Mouse (Mus musculus) stomach, embryonic 16.5 days (tissue): Measurements from ENCODE around the gene Adcy4. TPM values are rescaled to one million over a fixed set of nuclear protein-coding genes. Genes with fewer than 3 reads are reported as not detected.

ENCODE experiments used
- ATAC-seq: fragments of 200-750 bp; cut with Nextera tagmentation; 2 replicates; pipeline ENCODE4 v1.8.0; 2017; ENCODE audit warnings: moderate number of reproducible peaks, moderate TSS enrichment; ENCODE audit not compliant: insufficient read depth, low FRiP score
- H3K27ac ChIP-seq: fragments of 300-500 bp; sonication (generic); 2 replicates; pipeline ENCODE4 v1.5.1; 2014; ENCODE audit warnings: low read length
- H3K27me3 ChIP-seq: fragments of 300-500 bp; sonication (generic); 2 replicates; pipeline ENCODE4 v1.6.1; 2014; ENCODE audit warnings: low read length, control low read depth, mixed read lengths; ENCODE audit not compliant: control insufficient read depth, insufficient read depth
- H3K36me3 ChIP-seq: fragments of 300-500 bp; sonication (generic); 2 replicates; pipeline ENCODE4 v1.6.1; 2014; ENCODE audit warnings: low read length; ENCODE audit not compliant: control insufficient read depth, insufficient read depth
- H3K4me1 ChIP-seq: fragments of 300-500 bp; sonication (generic); 2 replicates; pipeline ENCODE4 v1.6.1; 2014; ENCODE audit warnings: low read length, control low read depth, mixed read lengths; ENCODE audit not compliant: control insufficient read depth, insufficient read depth
- H3K4me2 ChIP-seq: fragments of 300-500 bp; sonication (generic); 2 replicates; pipeline ENCODE4 v1.6.1; 2014; ENCODE audit warnings: low read depth, low read length, mixed read lengths
- H3K4me3 ChIP-seq: fragments of 300-500 bp; sonication (generic); replicated peaks from 2 replicates; pipeline ENCODE4 v1.5.1; 2014; ENCODE audit warnings: mild to moderate bottlenecking, low read length
- H3K9ac ChIP-seq: fragments of 300-500 bp; sonication (generic); 2 replicates; pipeline ENCODE4 v1.6.1; 2014; ENCODE audit warnings: low read length
- H3K9me3 ChIP-seq: fragments of 300-500 bp; sonication (generic); replicated peaks from 2 replicates; pipeline ENCODE4 v1.6.1; 2016; ENCODE audit warnings: low read length, control low read depth; ENCODE audit not compliant: control insufficient read depth
- WGBS: fragments of 180-500 bp; shearing (Covaris S2); extraction: QIAGEN DNeasy Blood & Tissue Kit; methylation state at CpG from one replicate; pipeline ENCODE4 v1.1.7; 2014; 5-methylcytosine and 5-hydroxymethylcytosine counted together
- polyA plus RNA-seq: library from polyadenylated mRNA; unstranded; fragments of >200 nt; fragmentation: Nextera tagmentation; extraction: Ambion mirVana; gene quantifications from 2 replicates; pipeline ENCODE4 v1.2.1, GENCODE M21; 2015

Adcy4 gene
- polyA plus RNA-seq, 1 experiment from 2014 or later = 8.2 TPM

- H3K36me3 ChIP-seq = no peaks in the 10 kb centered on the region
- H3K9me3 ChIP-seq = no peaks in the 10 kb centered on the region
- peak within 1 kb of the TSS; percentile 90 for H3K27ac ChIP-seq
- H3K4me2 ChIP-seq = peak within 1 kb of the TSS; percentile 87
- under 1% methylated on average over 50 of the region's 50 CpGs for WGBS
- H3K9ac ChIP-seq = peak within 1 kb of the TSS; percentile 92
- H3K27me3 ChIP-seq = no peaks in the 10 kb centered on the region
- peaks cover 4% of the 10 kb centered on the region; the same call in 1 of the 2 replicates for H3K4me1 ChIP-seq
- peak within 1 kb of the TSS; percentile 92 for H3K4me3 ChIP-seq
- ATAC-seq = peak; percentile 95
These were observed 62.0 kb downstream of the Adcy4 start, which contains the start of gene Rabggta for GRCm38 (mm10) chr14:55721700-55722437. TSS of gene Rabggta (minus strand) at chr14:55722263.

GRCm38 (mm10) chr14:55721076-55721475 is 62.8 kb downstream of the Adcy4 start:
- 72% methylated on average over 6 of the region's 6 CpGs for WGBS
- Histone ChIP-seq H3K9ac (peak overlapping the region; percentile 92; the same call in 1 of the 2 replicates), H3K4me1 (peaks cover 4% of the 10 kb centered on the region; the same call in 1 of the 2 replicates), H3K27me3 (no peaks in the 10 kb centered on the region), H3K4me2 (peak overlapping the region; percentile 87), H3K36me3 (no peaks in the 10 kb centered on the region), H3K9me3 (no peaks in the 10 kb centered on the region), H3K4me3 (peak overlapping the region; percentile 92), H3K27ac (peak overlapping the region; percentile 60)
- ATAC-seq = no peak

GRCm38 (mm10) chr14:55720666-55721065 is 63.2 kb downstream of the Adcy4 start:
- Histone ChIP-seq H3K36me3 (no peaks in the 10 kb centered on the region), H3K9ac (no peak overlapping the region; the same call in 1 of the 2 replicates), H3K9me3 (no peaks in the 10 kb centered on the region), H3K4me2 (peak overlapping the region; percentile 87; the same call in 1 of the 2 replicates), H3K27ac (no peak overlapping the region), H3K4me3 (no peak overlapping the region), H3K4me1 (peaks cover 4% of the 10 kb centered on the region; the same call in 1 of the 2 replicates), H3K27me3 (no peaks in the 10 kb centered on the region)
- 89% methylated on average over 12 of the region's 12 CpGs for WGBS
- no peak for ATAC-seq

GRCm38 (mm10) chr14:55719737-55720136 is 64.2 kb downstream of the Adcy4 start:
- no peak overlapping the region for H3K9ac ChIP-seq
- 80% methylated on average over 6 of the region's 6 CpGs for WGBS
- no peaks in the 10 kb centered on the region for H3K36me3 ChIP-seq
- H3K4me1 ChIP-seq = peaks cover 7% of the 10 kb centered on the region
- no peak for ATAC-seq
- no peaks in the 10 kb centered on the region for H3K9me3 ChIP-seq
- H3K4me3 ChIP-seq = no peak overlapping the region
- H3K27me3 ChIP-seq = no peaks in the 10 kb centered on the region
- H3K27ac ChIP-seq = no peak overlapping the region
- no peak overlapping the region for H3K4me2 ChIP-seq

Other genes with a start within 250 kb of the Adcy4 start
- gene Pck2, start 243.8 kb downstream of the Adcy4 start, polyA plus RNA-seq = 50.1 and 54.5 TPM in 2 replicates
- 76.7 and 77.6 TPM in 2 replicates for gene Dcaf11, start 224.1 kb downstream of the Adcy4 start, polyA plus RNA-seq
- 0.89 and 1.2 TPM in 2 replicates for gene A730061H03Rik, start 223.7 kb downstream of the Adcy4 start, polyA plus RNA-seq
- gene Fitm1, start 208.5 kb downstream of the Adcy4 start, polyA plus RNA-seq = 0.64 and 8.1 TPM in 2 replicates
- 149 and 162 TPM in 2 replicates for gene Psme1, start 206.0 kb downstream of the Adcy4 start, polyA plus RNA-seq
- 11.4 and 11.5 TPM in 2 replicates for gene Emc9, start 198.8 kb downstream of the Adcy4 start, polyA plus RNA-seq
- gene Psme2, start 193.0 kb downstream of the Adcy4 start, polyA plus RNA-seq = 203 and 283 TPM in 2 replicates
- gene Rnf31, start 192.4 kb downstream of the Adcy4 start, polyA plus RNA-seq = 18.1 and 19.1 TPM in 2 replicates
- gene Irf9, start 180.5 kb downstream of the Adcy4 start, polyA plus RNA-seq = 10.7 and 12.4 TPM in 2 replicates
- gene Rec8, start 166.1 kb downstream of the Adcy4 start, polyA plus RNA-seq = 10.9 and 13.8 TPM in 2 replicates
- gene Ipo4, start 148.1 kb downstream of the Adcy4 start, polyA plus RNA-seq = 86.3 and 114 TPM in 2 replicates
- 2.0 and 2.5 TPM in 2 replicates for gene Gm49378, start 146.2 kb downstream of the Adcy4 start, polyA plus RNA-seq
- 116 and 123 TPM in 2 replicates for gene Tm9sf1, start 140.3 kb downstream of the Adcy4 start, polyA plus RNA-seq
- 0.50 and 1.1 TPM in 2 replicates for gene Tssk4, start 133.9 kb downstream of the Adcy4 start, polyA plus RNA-seq
- 54.4 and 55.8 TPM in 2 replicates for gene Mdp1, start 123.6 kb downstream of the Adcy4 start, polyA plus RNA-seq
- gene Gmpr2, start 112.2 kb downstream of the Adcy4 start, polyA plus RNA-seq = 58.0 and 63.4 TPM in 2 replicates
- gene Nedd8, start 112.0 kb downstream of the Adcy4 start, polyA plus RNA-seq = 462 and 484 TPM in 2 replicates
- gene Tinf2, start 102.3 kb downstream of the Adcy4 start, polyA plus RNA-seq = 34.4 and 36.3 TPM in 2 replicates
- 53.1 and 72.9 TPM in 2 replicates for gene Tgm1, start 70.2 kb downstream of the Adcy4 start, polyA plus RNA-seq
- gene Rabggta, start 61.8 kb downstream of the Adcy4 start, polyA plus RNA-seq = 36.3 and 37.1 TPM in 2 replicates
- gene Dhrs1, start 38.4 kb downstream of the Adcy4 start, polyA plus RNA-seq = 107 and 125 TPM in 2 replicates
- 23.8 and 28.4 TPM in 2 replicates for gene Nop9, start 38.4 kb downstream of the Adcy4 start, polyA plus RNA-seq
- 14.8 and 15.1 TPM in 2 replicates for gene Cideb, start 25.6 kb downstream of the Adcy4 start, polyA plus RNA-seq
- gene Ltb4r2, start 22.7 kb downstream of the Adcy4 start, polyA plus RNA-seq = 0.71 and 0.81 TPM in 2 replicates
- gene Ltb4r1, start 18.1 kb downstream of the Adcy4 start, polyA plus RNA-seq = 2.4 and 4.8 TPM in 2 replicates
- 32.7 and 34.4 TPM in 2 replicates for gene Ripk3, start 4.8 kb upstream of the Adcy4 start, polyA plus RNA-seq
- 32.9 and 33.9 TPM in 2 replicates for gene Nfatc4, start 39.0 kb upstream of the Adcy4 start, polyA plus RNA-seq
- 18.0 and 19.3 TPM in 2 replicates for gene Nynrin, start 69.9 kb upstream of the Adcy4 start, polyA plus RNA-seq
- 0.45 and 0.66 TPM in 2 replicates for gene Cbln3, start 100.3 kb upstream of the Adcy4 start, polyA plus RNA-seq
- 18.5 and 21.7 TPM in 2 replicates for gene Khnyn, start 100.9 kb upstream of the Adcy4 start, polyA plus RNA-seq
- gene Sdr39u1, start 116.2 kb upstream of the Adcy4 start, polyA plus RNA-seq = 65.5 and 66.5 TPM in 2 replicates
- gene Cma1, start 160.6 kb upstream of the Adcy4 start, polyA plus RNA-seq = 18.9 and 33.3 TPM in 2 replicates
- not detected in 2 replicates for gene Cma2, start 166.9 kb upstream of the Adcy4 start, polyA plus RNA-seq
- gene Mcpt1, start 233.9 kb upstream of the Adcy4 start, polyA plus RNA-seq = 0.22 and 0.48 TPM in 2 replicates
- gene Mcpt9, start 246.4 kb upstream of the Adcy4 start, polyA plus RNA-seq = not detected in 2 replicates